Mouse (Mus musculus) ovary, postnatal 36 days (tissue): Measurements from ENCODE around the gene Kcnh5.

Experiments used
- DNase-seq: peaks from one replicate; pipeline ENCODE4 v3.0.0; 2022; ENCODE audit warnings: low spot score, mixed read lengths

Kcnh5 gene

DNA sequence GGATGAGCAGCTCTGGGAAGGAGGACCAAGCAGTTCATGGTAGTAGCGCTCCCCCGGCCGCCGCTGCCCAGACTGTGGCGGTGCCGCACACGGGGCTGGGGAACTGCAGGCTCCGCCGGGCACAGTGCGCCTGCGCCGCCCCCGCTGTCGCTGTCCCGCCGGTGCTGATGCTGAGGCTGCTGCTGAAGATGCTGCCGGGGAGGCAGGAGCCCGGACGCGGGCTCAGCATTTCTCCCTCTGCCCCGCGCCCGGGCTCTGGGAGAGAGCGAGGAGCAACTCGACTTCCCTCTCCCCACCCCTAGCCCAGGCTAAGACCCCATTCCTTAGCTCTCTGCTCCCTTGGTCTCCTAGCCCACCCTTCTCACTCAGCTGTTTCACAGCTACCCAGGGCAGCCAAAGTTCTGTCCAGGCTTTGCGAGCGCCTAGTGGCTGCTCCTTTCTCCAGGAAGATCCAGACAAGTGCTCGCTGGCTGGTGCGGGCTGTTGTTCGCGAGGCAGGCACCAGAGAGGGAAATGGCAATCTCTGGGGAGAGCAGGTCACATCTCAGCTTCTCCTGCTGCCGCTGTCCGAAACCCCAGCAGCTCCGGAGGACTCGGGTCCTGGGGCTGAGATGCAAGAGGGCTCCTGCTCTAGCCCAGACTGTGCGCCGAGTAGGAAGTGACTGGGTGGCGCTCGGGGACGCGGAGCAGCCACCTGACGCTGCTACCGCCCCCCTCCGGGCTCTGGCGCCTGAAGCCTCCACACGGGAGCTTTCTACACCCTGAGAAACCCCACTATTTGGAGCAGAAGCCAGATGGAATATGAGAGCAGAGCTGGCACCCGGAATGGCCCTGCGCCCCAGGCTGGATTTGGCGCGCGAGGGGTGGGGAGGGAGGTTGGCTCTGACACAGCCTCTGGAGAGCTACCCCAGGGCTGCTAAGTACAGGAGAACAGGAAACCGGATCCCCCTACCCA lies at the start of gene Kcnh5:
Kcnh5 (minus strand) TSS at position 642 of the 955 bp plus-strand sequence.
- peak; percentile 17 for DNase-seq

DNA sequence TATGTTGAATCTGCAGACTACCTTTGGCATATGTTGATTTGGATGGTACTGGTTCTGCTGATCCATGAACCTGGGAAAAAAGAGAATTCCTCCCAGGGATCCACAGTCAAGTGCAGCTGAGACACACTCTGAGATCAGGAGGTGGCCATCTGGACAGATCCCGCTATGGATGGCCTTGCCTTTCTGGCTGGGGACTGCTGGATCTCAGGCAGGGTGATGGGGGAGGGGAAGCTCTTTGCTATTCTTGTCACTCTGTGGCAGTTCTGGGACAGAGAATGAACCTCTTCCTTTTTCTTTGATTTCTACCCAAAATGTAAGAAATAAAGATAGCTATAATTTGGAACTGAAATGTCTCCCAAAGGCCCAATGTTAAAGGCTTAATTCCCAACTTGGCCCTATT lies 46.8 kb upstream of the Kcnh5 start:
- no peak for DNase-seq

DNA sequence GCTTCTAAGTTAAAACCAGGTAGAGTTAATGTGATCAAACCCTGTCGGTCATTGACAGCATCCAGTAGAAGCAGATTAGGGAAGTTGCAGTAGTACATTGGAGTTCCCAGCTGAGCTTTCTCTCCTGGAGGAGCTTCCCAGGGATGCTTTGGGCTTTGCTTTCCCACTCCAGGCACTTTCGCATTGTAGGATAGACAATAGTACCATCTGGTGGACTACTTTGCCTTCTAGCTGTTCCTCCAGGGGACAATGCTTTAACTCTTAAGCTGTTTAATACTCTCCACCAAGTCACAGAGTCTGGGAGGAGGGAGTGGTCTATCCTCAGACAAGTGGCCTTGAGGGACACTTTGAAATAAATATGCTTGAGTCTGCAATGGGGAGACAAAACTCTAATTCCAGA lies 12.3 kb upstream of the Kcnh5 start:
- DNase-seq: no peak

DNA sequence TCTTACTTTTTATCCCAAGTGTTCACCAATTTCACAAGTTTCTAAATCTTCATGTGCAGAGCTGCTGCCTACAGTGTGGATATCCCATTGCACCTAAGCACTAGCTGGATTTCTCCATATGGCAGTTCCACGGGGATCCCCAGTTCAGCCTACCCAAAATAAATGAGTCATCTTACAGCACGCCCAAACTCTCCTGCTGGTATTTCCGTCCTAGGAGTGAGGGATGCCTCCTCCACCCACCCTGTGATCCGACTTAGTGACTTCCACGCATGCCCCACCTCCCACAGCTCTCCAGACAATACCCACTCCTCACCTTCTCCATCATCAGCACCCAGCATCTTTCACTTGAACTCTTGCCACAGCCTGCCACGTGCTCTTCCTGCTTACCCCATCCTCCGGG lies 5.5 kb upstream of the Kcnh5 start:
- no peak for DNase-seq

DNA sequence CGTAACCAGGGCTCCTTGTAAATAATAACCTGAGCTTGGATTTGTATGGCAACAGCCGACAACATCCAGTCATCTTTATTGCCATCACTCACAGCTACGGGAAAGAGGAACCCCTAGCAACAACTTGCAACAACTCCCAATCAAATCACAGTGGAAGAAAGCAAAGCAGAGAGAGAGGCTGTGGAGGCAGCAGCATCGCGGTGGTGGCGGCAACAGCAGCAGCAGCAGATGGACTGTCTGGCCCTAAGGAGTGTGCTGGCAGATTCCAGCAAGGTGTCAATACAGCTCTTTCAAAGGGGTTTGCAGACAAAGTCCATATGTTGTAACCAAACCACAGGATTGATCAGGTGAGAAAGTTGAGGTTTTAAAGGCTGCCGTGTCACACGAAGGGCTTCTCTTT lies 2.4 kb upstream of the Kcnh5 start:
- no peak for DNase-seq

DNA sequence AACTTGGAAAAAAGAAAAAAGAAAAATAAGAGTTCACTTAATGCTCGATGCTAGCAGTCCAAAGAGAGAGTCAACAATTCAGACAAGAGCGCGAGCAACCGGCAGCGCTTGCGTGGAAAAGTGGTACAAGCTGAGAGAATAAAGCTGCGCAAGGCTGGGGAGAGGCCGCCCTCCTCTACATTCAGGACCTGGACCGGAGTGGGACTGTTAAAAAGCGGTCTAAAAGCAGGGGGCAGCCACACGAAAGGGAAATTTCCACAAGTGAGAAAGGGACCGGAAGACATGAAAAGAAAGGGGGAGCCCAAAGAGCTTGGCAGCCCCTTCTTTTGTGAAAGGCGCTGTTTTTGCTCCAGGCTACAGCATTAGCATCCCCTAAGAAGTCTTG lies 506 bp upstream of the Kcnh5 start:
- no peak for DNase-seq

DNA sequence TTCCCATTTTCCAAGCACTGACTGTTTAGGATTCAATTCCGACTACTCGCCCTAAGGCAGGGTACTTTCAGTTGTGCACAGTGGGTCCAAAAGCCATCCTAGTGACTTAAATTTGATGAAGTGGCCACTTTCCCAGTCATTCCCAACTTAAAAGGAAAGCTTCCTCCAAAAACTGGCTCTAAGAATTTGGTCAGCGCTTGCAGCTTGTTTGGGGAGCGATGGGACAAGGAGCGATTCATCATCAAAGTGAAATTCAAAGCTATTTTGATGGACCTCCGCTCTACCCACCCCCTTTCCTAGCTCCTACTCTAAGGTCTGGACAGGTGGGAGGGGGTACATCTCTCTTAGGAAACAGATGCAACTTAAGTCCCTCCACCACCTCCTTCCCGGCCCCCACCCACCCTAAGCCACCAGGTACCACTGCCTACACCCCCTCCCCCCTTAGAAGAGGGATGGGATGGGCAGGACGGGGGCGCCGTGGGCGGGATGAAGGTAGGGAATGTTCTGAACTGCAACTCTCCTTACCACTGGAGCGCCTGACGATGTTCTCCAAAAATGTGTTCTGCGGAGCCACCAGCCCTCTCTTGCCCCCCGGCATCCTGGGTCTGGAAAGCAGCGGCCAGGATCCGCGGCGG lies 1.1 kb downstream of the Kcnh5 start:
- no peak for DNase-seq

DNA sequence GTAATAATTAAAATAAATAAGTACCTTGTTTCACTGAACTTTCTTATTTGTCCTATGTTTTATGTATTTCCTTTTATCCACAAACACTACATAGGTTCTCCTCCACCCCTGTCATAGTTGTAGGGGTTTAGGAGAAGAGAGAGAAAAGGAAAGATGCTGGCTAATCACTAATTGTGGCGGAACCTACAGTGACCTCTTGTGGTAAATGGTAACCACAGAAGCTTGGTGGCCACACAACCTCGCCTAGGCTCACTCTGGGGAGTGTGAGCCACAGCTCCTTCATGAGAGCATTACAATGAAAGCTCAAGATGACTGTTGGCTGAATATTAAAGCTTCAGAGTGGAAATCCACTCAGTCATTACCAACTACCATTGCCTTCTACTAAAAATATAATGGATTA lies 6.2 kb downstream of the Kcnh5 start:
- no peak for DNase-seq

DNA sequence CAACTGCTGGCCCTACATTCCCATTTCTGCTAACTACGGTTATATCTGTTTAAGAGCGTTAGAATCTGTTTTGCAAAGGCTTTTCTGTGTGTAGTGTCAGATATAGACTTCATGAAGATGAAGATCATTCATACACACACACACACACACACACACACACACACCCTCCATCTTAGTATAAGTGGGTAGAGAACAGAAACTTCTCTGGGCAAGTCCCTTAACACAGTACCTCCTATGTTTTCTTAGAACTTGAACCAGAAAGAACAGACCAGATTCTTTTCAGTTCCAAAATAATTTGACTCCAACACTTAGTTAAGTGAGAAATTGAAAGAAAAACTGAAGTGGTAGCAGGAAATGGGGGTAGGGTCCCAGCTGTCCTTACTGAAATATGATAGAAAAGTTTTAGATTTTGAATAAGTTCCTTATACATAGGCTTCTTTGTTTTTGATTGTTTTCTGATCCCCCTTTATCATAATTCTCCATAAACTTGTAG lies 24.0 kb downstream of the Kcnh5 start:
- DNase-seq: no peak

DNA sequence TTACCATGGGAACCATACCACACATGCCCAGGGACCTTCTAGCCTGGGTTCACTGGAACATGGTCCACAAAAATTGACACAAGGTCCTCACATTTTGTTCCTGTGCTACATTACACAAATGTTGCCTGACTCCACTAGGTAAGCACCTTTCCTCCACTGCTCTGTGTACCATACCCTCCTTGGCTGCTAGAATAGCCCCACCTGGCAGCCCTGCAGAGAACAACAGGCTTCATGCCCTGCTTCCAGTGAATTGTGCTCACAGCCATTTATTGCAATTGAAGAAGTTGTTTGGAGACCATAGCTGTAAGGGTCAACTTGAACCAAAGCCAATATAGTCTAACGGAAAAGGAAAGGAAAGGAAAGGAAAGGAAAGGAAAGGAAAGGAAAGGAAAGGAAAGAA lies 37.3 kb downstream of the Kcnh5 start:
- DNase-seq: peak; percentile 7

DNA sequence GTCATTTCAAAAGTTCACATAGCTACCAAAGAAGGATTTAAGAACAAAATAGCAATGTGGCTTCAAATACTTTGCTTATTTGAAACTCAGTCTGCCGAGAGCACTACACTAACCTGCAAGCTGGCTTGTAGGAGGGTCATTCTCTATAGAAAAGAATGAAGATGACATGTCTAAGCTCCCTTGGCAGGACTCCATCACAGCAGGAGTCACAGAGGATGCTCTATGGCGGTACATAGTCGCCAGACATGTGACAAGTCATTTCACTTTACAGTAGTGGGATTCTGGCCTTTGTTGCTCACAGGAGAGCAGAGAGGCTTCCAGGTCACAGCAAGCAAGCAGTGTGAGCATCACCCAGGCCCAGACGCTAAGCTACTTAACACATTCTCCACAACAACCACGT lies 85.2 kb downstream of the Kcnh5 start:
- DNase-seq: no peak

DNA sequence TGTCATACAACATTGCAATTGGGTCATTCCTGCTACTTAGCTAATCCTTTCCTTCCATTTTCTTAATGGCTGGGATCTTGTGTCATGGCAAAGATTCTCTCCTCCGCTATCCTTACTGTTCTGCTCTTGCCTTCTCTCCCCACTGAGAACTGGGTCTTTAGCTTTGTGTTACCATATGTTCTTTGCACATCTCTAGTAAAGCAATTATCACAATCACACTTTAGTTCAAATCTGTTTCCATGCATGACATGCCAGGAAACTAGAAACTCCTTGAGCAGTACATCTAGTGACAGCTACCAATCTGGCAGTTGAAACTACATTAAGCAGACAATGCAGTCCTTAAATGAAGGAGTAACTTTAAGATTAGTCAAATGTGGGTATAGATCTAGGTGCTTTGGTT lies 86.2 kb downstream of the Kcnh5 start:
- no peak for DNase-seq

DNA sequence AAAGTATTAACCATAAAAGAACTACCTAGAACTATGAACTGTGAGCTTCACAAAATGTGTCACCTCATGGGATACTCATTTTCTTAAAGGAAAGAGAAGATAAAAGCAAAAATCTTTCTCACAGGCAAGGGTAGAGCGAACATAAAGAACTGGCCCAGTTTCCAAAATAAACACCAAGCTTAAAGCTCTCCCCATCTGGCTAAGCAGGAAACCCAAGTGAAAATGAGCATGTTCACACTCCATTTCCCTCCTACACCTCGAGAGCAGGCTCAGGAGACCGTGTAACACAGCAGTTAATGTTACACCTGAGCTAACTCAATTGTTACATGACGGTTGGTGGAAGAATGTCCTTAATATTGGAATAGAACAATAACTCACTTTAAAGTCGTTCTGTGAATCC lies 100.0 kb downstream of the Kcnh5 start:
- DNase-seq: no peak

DNA sequence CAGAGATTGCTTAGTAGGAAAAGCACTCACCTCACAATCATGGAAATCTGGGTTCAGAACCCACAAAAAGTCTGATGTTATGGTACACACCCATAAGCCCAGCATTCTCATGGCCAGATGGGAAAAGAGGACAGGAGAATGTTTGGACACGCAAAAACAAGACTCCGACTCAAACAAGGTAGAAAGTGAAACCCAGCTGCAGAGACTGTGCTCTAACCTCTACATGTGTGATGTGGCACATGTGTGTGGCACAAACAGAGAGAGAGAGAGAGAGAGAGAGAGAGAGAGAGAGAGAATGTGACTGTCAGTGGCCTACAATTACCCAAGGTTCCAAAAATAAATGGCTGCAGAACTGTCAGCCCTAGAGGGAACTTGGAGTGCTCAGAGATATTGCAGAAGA lies 106.1 kb downstream of the Kcnh5 start:
- DNase-seq: no peak

DNA sequence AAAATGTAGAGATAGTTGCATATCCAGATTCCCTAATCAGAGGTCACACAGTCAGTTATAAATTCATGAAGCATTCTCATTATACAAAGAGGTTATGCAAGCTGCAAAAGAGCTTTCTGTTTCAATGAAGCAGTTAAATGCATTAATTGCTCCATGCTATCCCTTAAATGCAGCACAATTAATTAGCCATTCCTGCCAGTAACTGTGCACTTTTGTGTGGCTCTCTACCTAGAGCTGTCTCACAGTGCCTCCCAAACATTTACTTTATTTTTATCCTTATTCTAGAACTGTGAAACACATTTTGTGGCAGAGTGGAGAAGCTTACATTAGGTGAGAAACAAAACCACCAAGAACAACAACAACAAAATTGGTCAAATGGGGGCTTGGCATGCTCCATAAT lies 114.6 kb downstream of the Kcnh5 start:
- DNase-seq: no peak

DNA sequence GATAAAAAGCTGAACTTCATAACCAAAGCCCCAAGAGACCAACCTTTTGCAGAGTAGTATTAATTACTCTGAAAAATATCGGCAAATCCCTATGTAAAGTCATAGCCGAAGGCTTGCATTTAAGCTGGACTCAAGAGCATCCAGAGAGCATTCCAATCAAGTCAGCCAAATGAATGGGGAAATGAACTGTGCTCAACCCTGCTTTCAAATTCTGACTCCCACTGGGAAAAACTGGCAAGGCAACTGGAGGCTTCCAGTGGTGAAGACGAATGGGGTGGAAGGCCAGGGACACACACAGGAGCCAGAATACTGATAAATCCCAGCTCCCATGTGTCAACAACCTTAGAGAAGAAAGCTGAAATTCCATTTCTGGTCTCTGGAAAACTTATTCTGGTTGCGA lies 115.4 kb downstream of the Kcnh5 start:
- peak; percentile 4 for DNase-seq

DNA sequence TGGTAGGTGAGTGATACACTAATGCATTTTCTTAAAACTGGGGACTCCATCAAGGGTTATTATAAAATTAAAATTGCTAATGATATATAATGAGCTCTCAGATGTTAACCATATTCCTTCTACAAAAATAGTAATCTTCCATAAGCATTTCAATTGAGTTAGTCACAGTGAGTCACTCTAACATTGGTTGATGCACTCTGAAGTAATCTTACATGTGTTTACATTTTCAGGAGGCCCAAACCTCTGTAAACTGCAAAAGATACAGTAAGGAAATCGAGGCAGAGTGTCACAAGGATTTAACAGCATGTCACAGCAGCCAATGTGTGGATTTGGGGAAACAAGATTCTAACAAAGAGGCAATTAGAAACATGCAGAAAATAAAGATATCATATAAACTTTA lies 123.4 kb downstream of the Kcnh5 start:
- DNase-seq: no peak

DNA sequence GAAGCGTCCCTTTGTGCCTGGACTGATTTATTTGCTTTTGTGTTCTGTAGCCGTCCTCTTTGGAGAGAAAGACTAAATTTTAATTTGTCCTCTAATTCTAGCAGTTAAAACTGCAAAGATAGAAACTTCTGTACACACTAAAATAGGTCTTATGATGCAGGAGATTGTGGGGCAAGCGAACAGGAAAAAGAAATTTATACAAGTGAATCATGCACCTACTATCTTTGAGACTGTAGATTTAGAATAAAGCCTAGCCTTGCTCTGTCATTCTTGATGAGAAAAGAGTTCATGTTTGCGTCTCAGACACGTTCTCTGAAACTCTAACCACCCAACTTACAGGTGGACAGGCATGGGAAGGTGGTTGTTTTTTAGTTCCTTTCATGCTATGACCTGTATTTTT lies 140.4 kb downstream of the Kcnh5 start:
- no peak for DNase-seq

DNA sequence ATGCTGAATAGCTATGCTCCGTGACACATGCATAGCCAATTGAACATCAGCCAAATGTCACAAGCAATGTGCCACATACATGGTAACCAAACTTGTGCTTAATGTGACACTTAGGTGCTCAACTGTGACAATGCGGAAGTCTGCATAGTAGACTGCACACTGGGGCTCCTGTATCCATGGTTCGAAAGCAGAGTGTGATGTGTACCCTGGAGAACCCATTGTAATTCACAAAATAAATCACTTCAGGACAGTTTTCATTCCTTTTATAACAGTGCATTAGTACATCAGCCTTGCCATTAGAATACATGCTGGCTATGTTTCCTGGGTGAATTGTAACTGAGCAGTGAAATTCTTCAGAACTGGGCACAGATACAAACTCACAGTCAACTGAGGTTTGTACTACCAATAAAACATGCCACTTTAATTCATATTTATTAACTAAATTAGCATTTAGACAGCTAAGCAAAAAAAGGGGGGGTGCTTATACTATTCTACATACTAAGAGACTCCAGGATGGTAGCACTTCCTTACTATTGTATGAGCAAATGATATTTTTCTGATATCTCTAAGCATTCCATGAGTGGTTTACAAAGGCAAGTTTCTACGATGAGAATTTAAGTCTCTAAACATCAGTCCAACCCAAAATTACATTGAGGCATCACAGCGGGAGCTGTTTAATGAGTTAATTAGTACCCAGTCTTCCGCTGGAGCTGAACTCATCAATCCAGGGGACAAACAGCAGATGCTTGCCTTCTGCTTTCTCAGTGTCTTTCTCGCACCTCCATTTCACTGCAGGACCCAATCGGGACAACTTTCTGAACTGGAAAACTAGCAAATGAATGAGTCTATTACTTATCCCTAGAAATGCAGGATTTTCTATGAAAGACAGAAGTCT lies 144.9 kb downstream of the Kcnh5 start:
- DNase-seq: no peak

DNA sequence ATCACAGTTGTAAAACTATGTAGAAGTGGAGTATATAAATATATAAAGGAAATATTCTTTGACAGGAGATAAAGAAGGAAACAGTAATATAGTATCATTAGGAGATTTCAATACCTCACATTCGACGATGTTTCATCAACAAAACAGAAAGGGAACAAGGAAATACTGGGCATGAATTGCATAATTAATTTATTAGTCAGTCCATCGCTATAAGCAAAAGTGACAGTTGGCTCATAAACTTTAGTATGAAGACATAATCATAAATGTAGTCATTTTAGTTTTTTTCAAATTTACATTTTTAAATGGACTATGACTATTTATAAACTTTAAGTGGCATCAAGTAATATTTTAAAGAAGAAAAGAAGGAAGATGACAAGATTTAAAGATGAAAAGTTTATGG lies 205.9 kb downstream of the Kcnh5 start:
- no peak for DNase-seq

DNA sequence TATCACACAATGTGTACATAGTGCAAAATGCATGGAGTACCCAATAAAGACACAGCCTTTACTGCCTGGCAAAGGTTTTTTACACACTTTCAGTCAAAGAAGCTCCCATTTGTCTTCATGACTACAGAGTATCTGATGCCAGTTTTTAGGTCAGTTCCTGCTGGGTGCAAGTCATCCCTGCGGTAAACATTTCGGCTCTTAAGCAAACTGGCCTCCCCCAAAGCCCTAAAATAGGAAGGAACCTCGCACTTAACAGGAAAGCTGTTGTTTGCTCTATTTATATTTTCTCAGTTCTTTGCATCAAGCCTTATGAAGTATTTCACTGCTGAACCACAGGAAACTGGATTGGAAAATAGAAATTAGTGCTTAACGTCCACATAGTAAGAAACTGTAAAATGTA lies 207.7 kb downstream of the Kcnh5 start:
- no peak for DNase-seq

DNA sequence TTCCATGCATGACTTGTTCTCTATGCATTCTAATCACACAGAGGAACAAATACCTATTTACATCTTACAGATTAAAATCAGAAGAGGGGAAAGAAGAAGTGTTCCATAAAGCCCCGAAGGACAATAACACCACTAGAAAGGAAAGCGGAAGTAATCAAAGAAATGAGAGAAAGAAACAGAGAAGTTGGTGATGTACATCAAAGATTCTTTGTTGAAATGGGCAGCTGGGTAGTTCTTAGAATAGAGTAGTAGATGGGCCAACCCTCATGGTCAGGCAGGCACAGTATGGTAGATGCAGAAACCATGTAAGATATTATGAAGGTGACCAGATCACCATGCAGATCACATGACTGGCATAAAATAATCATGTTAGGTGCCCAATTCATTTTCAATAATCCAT lies 210.9 kb downstream of the Kcnh5 start:
- DNase-seq: no peak
